Mouse (Mus musculus): ENCODE measurements around the gene Gga3. TPM values are rescaled to one million over a fixed set of nuclear protein-coding genes. Genes with fewer than 3 reads are reported as not detected.

The Gga3 gene
- polyA plus RNA-seq, 1 experiment: 39.4 TPM

GRCm38 (mm10) chr11:115638498-115639409 is 34.9 kb upstream of the Gga3 start:
- Histone ChIP-seq H3K4me3 (ENCODE audit: extremely low read depth, insufficient read depth, insufficient read length) (no peak overlapping the region), H3K36me3 (ENCODE audit: control insufficient read depth, insufficient read depth, low read length) (no peaks in the 10 kb centered on the region; the same call in 1 of the 2 replicates), H3K4me1 (ENCODE audit: control insufficient read depth, insufficient read depth, insufficient read length) (peaks cover 54% of the 10 kb centered on the region), H3K27ac (ENCODE audit: insufficient read depth, low read length) (peak overlapping the region; percentile 81), H3K27me3 (ENCODE audit: control insufficient read depth, insufficient read depth, low read length) (no peaks in the 10 kb centered on the region)
- WGBS: 47% methylated on average over 5 of the region's 5 CpGs
- no peak for TF ChIP-seq CTCF (IDR thresholded peaks at IDR 0.05; ENCODE audit: extremely low read depth, insufficient read depth, insufficient read length, insufficient replicate concordance)
- TF ChIP-seq POLR2A (IDR thresholded peaks at IDR 0.05; ENCODE audit: low read depth, low read length): no peak
- no peak for DNase-seq (ENCODE audit: low read depth in 1 of 2, low spot score in 2 of 2)

- peak overlapping the region; percentile 13; the same call in 1 of the 2 replicates for H3K27ac ChIP-seq (ENCODE audit: insufficient read depth, low read length)
- H3K4me1 ChIP-seq (ENCODE audit: control insufficient read depth, insufficient read depth, insufficient read length): peaks cover 51% of the 10 kb centered on the region
- TF ChIP-seq CTCF (IDR thresholded peaks at IDR 0.05; ENCODE audit: extremely low read depth, insufficient read depth, insufficient read length, insufficient replicate concordance): no peak
- TF ChIP-seq POLR2A (IDR thresholded peaks at IDR 0.05; ENCODE audit: low read depth, low read length): no peak
- WGBS: 84% methylated on average over 3 of the region's 3 CpGs
- H3K36me3 ChIP-seq (ENCODE audit: control insufficient read depth, insufficient read depth, low read length): no peaks in the 10 kb centered on the region
- DNase-seq (ENCODE audit: low read depth in 1 of 2, low spot score in 2 of 2): no peak
- no peaks in the 10 kb centered on the region for H3K27me3 ChIP-seq (ENCODE audit: control insufficient read depth, insufficient read depth, low read length)
- H3K4me3 ChIP-seq (ENCODE audit: extremely low read depth, insufficient read depth, insufficient read length): no peak overlapping the region
Measured at GRCm38 (mm10) chr11:115636960-115637359, 33.1 kb upstream of the Gga3 start.

- TF ChIP-seq POLR2A (IDR thresholded peaks at IDR 0.05; ENCODE audit: low read depth, low read length): no peak
- no peak for TF ChIP-seq CTCF (IDR thresholded peaks at IDR 0.05; ENCODE audit: extremely low read depth, insufficient read depth, insufficient read length, insufficient replicate concordance)
- Histone ChIP-seq H3K4me3 (ENCODE audit: extremely low read depth, insufficient read depth, insufficient read length) (no peak overlapping the region), H3K27me3 (ENCODE audit: control insufficient read depth, insufficient read depth, low read length) (no peaks in the 10 kb centered on the region), H3K27ac (ENCODE audit: insufficient read depth, low read length) (no peak overlapping the region), H3K4me1 (ENCODE audit: control insufficient read depth, insufficient read depth, insufficient read length) (peaks cover 41% of the 10 kb centered on the region), H3K36me3 (ENCODE audit: control insufficient read depth, insufficient read depth, low read length) (no peaks in the 10 kb centered on the region)
- no peak for DNase-seq (ENCODE audit: low read depth in 1 of 2, low spot score in 2 of 2)
- 88% methylated on average over 8 of the region's 8 CpGs for WGBS
Measured at GRCm38 (mm10) chr11:115635484-115635883, 31.6 kb upstream of the Gga3 start.

- Histone ChIP-seq H3K4me1 (ENCODE audit: control insufficient read depth, insufficient read depth, insufficient read length) (peaks cover 40% of the 10 kb centered on the region), H3K27ac (ENCODE audit: insufficient read depth, low read length) (0 out of 2 replicates have a peak overlapping the region, but pooled peaks have one; percentile 25), H3K36me3 (ENCODE audit: control insufficient read depth, insufficient read depth, low read length) (no peaks in the 10 kb centered on the region), H3K27me3 (ENCODE audit: control insufficient read depth, insufficient read depth, low read length) (no peaks in the 10 kb centered on the region), H3K4me3 (ENCODE audit: extremely low read depth, insufficient read depth, insufficient read length) (no peak overlapping the region)
- WGBS: 87% methylated on average over 8 of the region's 8 CpGs
- TF ChIP-seq CTCF (IDR thresholded peaks at IDR 0.05; ENCODE audit: extremely low read depth, insufficient read depth, insufficient read length, insufficient replicate concordance) (no peak), POLR2A (IDR thresholded peaks at IDR 0.05; ENCODE audit: low read depth, low read length) (no peak)
- DNase-seq (ENCODE audit: low read depth in 1 of 2, low spot score in 2 of 2): no peak
Measured at GRCm38 (mm10) chr11:115635041-115635440, 31.2 kb upstream of the Gga3 start.

- Histone ChIP-seq H3K27ac (ENCODE audit: insufficient read depth, low read length) (peak overlapping the region; percentile 66), H3K27me3 (ENCODE audit: control insufficient read depth, insufficient read depth, low read length) (no peaks in the 10 kb centered on the region), H3K36me3 (ENCODE audit: control insufficient read depth, insufficient read depth, low read length) (no peaks in the 10 kb centered on the region), H3K4me1 (ENCODE audit: control insufficient read depth, insufficient read depth, insufficient read length) (peaks cover 36% of the 10 kb centered on the region), H3K4me3 (ENCODE audit: extremely low read depth, insufficient read depth, insufficient read length) (no peak overlapping the region)
- TF ChIP-seq POLR2A (IDR thresholded peaks at IDR 0.05; ENCODE audit: low read depth, low read length) (no peak), CTCF (IDR thresholded peaks at IDR 0.05; ENCODE audit: extremely low read depth, insufficient read depth, insufficient read length, insufficient replicate concordance) (no peak)
- no peak for DNase-seq (ENCODE audit: low read depth in 1 of 2, low spot score in 2 of 2)
- 77% methylated on average over 4 of the region's 4 CpGs for WGBS
Measured at GRCm38 (mm10) chr11:115634109-115634508, 30.3 kb upstream of the Gga3 start.

GRCm38 (mm10) chr11:115632862-115633261 is 29.0 kb upstream of the Gga3 start:
- TF ChIP-seq POLR2A (IDR thresholded peaks at IDR 0.05; ENCODE audit: low read depth, low read length): no peak
- no peak for TF ChIP-seq CTCF (IDR thresholded peaks at IDR 0.05; ENCODE audit: extremely low read depth, insufficient read depth, insufficient read length, insufficient replicate concordance)
- no peaks in the 10 kb centered on the region for H3K36me3 ChIP-seq (ENCODE audit: control insufficient read depth, insufficient read depth, low read length)
- 28% methylated on average over 10 of the region's 10 CpGs for WGBS
- no peak overlapping the region for H3K4me3 ChIP-seq (ENCODE audit: extremely low read depth, insufficient read depth, insufficient read length)
- H3K4me1 ChIP-seq (ENCODE audit: control insufficient read depth, insufficient read depth, insufficient read length): peaks cover 34% of the 10 kb centered on the region
- no peaks in the 10 kb centered on the region for H3K27me3 ChIP-seq (ENCODE audit: control insufficient read depth, insufficient read depth, low read length)
- peak in 1 of 2 experiments; percentile 59 for DNase-seq (ENCODE audit: low read depth in 1 of 2, low spot score in 2 of 2)
- peak overlapping the region; percentile 94 for H3K27ac ChIP-seq (ENCODE audit: insufficient read depth, low read length)

- TF ChIP-seq POLR2A (IDR thresholded peaks at IDR 0.05; ENCODE audit: low read depth, low read length) (no peak), CTCF (IDR thresholded peaks at IDR 0.05; ENCODE audit: extremely low read depth, insufficient read depth, insufficient read length, insufficient replicate concordance) (no peak)
- no peak for DNase-seq (ENCODE audit: low read depth in 1 of 2, low spot score in 2 of 2)
- Histone ChIP-seq H3K27me3 (ENCODE audit: control insufficient read depth, insufficient read depth, low read length) (no peaks in the 10 kb centered on the region), H3K4me3 (ENCODE audit: extremely low read depth, insufficient read depth, insufficient read length) (no peak overlapping the region), H3K4me1 (ENCODE audit: control insufficient read depth, insufficient read depth, insufficient read length) (peaks cover 34% of the 10 kb centered on the region), H3K27ac (ENCODE audit: insufficient read depth, low read length) (peak overlapping the region; percentile 94), H3K36me3 (ENCODE audit: control insufficient read depth, insufficient read depth, low read length) (no peaks in the 10 kb centered on the region)
- 64% methylated on average over 7 of the region's 7 CpGs for WGBS
Measured at GRCm38 (mm10) chr11:115632247-115632646, 28.4 kb upstream of the Gga3 start.
